Mouse (Mus musculus): ENCODE results near the gene Btbd35f19. TPM values are rescaled to one million over a fixed set of nuclear protein-coding genes. Genes with fewer than 3 reads are reported as not detected.
"Not testable (repeated sequence)": the region's sequence is repeated elsewhere in the genome, so short reads cannot be mapped to it uniquely, and the experiment has no call there.

Gene Btbd35f19
- total RNA-seq (2017), result not detected in 2 replicates

DNA sequence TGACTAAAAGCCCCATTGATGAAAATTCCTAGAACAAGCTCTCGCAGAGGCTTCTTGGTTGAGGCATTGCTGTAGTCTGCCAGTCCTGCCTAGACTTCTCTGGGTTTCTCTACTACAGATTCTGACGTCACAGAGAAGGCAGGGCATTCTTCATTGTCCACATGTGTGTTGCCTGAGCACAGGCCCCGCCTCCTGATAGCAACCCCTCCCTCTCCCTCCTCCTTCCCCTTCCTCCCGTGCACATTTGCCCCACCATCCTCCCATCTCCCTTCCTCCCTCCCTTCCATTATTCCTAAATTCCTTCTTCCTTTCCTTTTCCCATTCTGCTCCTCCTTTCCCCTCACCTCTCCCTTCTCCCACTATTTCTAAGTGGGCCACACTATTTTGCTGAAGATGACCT, at the start of gene Btbd35f19:
Gene Btbd35f19, minus strand, starts transcription at position 101 of the 400 bp plus-strand sequence.
- ATAC-seq (replicated peaks in 1 of 2; ENCODE audit: insufficient read depth in 1 of 2, low FRiP score in 2 of 2, low TSS enrichment in 1 of 2, low read depth in 1 of 2, poor library complexity in 2 of 2, severe bottlenecking in 2 of 2), result not testable (repeated sequence)

DNA sequence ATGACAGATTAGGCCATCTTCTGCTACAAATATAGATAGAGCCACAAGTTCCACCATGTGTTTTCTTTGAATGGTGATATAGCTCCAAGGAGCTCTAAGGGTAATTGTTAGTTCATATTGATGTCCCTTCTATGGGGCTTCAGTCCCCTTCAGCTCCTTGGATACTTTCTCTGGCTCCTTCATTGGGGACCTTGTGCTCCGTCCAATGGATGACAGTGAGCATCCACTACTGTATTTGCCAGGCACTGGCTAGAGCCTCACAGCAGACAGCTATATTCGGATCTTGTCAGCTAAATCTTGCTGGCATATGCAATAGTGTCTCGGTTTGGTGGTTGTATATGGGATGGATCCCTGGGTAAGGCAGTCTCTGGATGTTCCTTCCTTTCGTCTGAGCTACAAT, 41.8 kb downstream of the Btbd35f19 start:
- ATAC-seq (replicated peaks in 1 of 2; ENCODE audit: insufficient read depth in 1 of 2, low FRiP score in 2 of 2, low TSS enrichment in 1 of 2, low read depth in 1 of 2, poor library complexity in 2 of 2, severe bottlenecking in 2 of 2), result not testable (repeated sequence)

- ATAC-seq (replicated peaks in 1 of 2; ENCODE audit: insufficient read depth in 1 of 2, low FRiP score in 2 of 2, low TSS enrichment in 1 of 2, low read depth in 1 of 2, poor library complexity in 2 of 2, severe bottlenecking in 2 of 2), result not testable (repeated sequence)
These were observed 47.6 kb downstream of the Btbd35f19 start, which contains the start of gene Btbd35f26 for GRCm38 (mm10) chrX:31336154-31336553. Gene Btbd35f26, plus strand, starts transcription at chrX:31336454.

Other genes with a start within 250 kb of the Btbd35f19 start
- gene Spin2f, start 130.0 kb downstream of the Btbd35f19 start, total RNA-seq (2017), result not detected in 2 replicates
- not detected in 2 replicates for gene Btbd35f26, start 47.5 kb downstream of the Btbd35f19 start, total RNA-seq (2017)
- gene Gm21883, start 190.4 kb upstream of the Btbd35f19 start, total RNA-seq (2017), result not detected in 2 replicates
- not detected in 2 replicates for gene Spin2e, start 235.0 kb upstream of the Btbd35f19 start, total RNA-seq (2017)